Mouse (Mus musculus) stomach, postnatal 0 days (tissue): Measurements from ENCODE around the gene Glyctk.

Experiments used
- CTCF ChIP-seq: IDR thresholded peaks from 2 replicates; pipeline ENCODE4 v1.5.1; 2016; ENCODE audit warnings: antibody characterized with exemption, low read depth, mild to moderate bottlenecking, moderate library complexity
- EP300 ChIP-seq: optimal IDR thresholded peaks from 2 replicates; pipeline ENCODE3; 2016; ENCODE audit warnings: antibody characterized with exemption

DNA sequence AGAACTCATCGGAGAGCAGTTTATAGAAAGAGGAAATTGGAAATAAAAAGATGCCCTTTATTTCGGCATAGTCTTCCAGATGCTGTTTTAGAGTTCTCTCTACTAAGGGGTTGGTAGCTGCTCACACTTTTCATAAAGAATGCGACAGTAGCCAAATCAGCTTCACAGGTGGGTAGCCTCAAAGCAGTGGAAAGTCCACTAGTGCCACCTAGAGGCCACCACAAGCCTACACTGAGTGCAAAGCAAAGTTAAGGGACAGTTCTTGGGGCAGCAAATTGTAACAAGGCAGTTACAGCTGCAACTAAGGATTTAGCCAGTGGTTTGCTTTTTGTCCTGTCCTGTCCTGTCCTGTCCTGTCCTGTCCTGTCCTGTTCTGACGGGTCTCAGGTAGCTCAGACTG, 34.3 kb downstream of the Glyctk start:
- peak; percentile 77 for TF ChIP-seq CTCF
- no peak for TF ChIP-seq EP300
